Mouse (Mus musculus) ovary, postnatal 10 days (tissue): ENCODE measurements at regions not wholly inside any gene's neighbourhood (a gene's known extent, or its start where the extent isn't known, plus 50 kb on each side); places are given as distances from the start of the nearest gene placed in this dataset.

Experiments
- DNase-seq: peaks from one replicate; pipeline ENCODE4 v3.0.0; 2022; ENCODE audit warnings: low spot score

GRCm38 (mm10) chr7:118042914-118043313 lies 73.1 kb downstream of the Rps15a start:
- DNase-seq: no peak

DNA sequence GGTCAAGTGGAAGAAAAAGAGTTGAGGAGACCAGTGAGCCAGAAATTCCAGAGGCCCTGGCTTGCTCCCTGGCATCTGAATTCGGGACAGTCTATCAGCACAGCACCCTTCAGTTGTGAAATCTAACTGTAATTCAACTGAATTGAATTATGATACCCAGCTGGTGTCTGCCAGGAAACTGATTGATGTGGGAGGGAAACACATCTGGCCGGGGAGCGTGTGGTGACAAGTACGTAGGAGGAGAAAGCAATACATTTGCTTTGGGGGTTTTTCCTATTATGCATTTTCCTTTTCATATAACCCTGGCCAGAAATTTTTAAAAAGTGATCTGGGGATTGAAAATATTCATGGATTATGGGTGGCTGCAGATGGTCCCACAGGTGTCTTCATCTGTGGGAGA lies 76.1 kb downstream of the Rps15a start:
- no peak for DNase-seq

GRCm38 (mm10) chr7:118037062-118037461 lies 78.9 kb downstream of the Rps15a start:
- no peak for DNase-seq

GRCm38 (mm10) chr7:118026106-118026526 lies 89.9 kb downstream of the Rps15a start:
- DNase-seq: no peak

GRCm38 (mm10) chr7:118004620-118005019 lies 111.4 kb downstream of the Rps15a start:
- DNase-seq: no peak

GRCm38 (mm10) chr7:118001881-118002280 lies 114.1 kb downstream of the Rps15a start:
- DNase-seq: no peak

GRCm38 (mm10) chr7:118001121-118001520 lies 114.9 kb downstream of the Rps15a start:
- peak; percentile 21 for DNase-seq

DNA sequence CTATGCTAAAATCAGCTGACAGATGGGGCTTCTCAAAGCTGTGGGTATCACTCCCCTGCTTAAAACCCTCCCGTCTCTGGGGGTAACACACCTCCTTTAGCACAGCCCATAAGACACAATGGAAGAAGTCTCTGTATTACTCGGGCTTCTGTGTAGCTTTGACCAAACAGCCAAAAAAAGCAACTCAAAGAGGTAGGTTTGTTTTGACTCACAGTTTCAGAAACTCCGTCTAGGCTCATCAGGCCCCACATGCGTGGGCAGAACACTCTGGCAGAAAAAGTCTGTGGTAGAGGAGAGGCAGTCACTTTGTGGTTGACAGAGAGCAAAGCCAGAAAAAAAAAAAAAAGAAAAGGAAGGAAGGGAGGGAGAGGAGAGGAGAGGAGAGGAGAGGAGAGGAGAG lies 133.8 kb downstream of the Rps15a start:
- no peak for DNase-seq

- DNase-seq: no peak
These were observed 144.8 kb downstream of the Rps15a start for GRCm38 (mm10) chr7:117971176-117971575.

GRCm38 (mm10) chr7:117943435-117943834 lies 172.6 kb downstream of the Rps15a start:
- no peak for DNase-seq

DNA sequence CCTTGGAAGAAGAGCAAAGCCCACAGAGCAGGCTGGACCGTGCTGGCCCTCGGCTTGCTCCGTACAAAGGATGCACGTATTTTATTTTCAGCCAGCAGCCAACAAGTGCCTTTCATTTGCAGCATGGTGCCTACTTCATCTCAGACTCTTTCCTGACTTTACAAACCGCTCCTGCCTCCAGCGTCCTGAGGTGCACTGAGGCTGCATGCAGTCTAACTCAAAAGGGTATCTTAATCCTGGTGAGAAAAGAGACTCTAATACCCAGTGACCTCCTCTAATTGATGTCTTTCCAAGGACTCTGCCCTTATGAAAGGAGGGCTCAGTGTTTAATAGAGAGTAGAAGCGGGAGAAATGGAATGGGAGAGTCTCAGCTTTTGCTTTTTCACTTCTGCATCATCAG lies 176.4 kb downstream of the Rps15a start:
- DNase-seq: no peak

DNA sequence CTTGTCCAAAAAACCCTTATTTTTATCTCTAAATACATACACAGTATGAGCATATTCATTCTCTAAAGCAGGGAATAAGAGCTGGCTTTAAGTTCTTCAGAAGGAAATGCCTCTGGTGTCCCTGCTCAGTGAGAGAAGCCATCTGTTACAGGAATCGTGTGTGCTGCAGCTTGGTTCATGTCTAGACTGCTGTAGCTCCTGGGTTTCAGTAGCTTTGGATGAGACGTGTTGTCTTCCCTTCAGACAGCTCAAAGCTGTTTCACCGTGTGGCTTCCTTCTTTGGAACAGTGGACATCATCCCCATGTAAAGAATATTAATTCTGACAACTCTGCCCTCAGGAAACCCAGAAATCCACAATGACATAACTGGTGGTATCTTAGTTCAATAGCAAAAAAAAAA lies 181.1 kb downstream of the Rps15a start:
- no peak for DNase-seq

GRCm38 (mm10) chr7:117931234-117931895 lies 184.6 kb downstream of the Rps15a start:
- no peak for DNase-seq

DNA sequence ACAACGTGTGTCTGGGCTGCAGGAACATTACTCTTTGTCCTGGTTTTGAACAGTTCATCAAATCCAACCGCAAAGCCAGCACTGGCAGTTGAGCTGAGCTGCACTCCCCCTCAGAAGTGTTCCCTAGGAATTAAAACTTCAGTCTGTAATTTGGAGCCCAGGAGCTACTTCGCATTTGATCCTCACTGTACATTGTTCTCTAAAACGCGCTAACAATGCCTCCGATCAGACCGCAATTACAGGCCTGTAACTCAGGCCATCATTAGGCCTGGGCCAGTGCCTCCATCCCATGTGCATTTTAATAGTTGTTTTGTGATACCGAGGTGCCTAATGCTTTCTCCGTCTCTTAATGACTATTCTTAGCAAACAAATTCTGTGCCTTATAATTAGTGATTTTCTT lies 185.6 kb downstream of the Rps15a start:
- no peak for DNase-seq

DNA sequence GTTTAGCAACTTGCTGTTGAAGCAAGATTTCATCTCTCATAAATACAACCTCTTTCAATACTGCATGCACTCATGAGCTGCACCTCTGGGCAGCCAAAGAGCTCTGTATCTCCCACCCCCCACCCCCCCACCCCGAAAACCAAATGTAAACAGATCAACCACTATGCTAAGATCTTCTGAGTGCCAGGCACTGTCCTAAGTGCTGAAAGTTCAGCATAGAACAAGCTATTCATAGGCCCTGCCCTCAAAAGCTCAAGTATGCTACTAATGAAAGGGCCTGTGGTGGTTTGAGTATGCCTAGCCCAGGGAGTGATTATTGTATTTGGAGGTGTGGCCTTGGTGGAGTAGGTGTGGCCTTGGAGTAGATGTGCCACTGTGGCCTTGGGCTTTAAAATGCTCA lies 189.6 kb downstream of the Rps15a start:
- DNase-seq: no peak

DNA sequence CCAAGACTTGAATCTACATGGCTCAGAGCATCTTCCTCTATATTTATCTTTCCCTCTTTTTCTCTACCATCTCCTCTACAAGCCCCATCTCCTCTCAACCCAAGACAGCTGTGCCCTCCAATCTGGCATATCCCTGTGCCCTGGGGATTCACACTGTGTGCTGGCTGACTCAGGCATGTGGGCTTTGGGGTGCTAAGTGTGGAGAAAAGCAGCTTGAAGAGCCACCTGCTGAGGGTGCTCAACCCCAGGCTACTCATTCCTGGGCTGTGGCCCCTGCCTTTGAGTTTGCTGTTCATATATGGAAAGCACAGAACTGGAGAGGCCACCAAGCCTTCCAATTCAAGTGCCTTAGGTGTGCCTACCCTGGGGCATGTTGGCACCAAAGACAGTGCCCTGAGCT lies 193.7 kb downstream of the Rps15a start:
- no peak for DNase-seq

- no peak for DNase-seq
These were observed 197.6 kb downstream of the Rps15a start for GRCm38 (mm10) chr7:117918206-117918995.

- no peak for DNase-seq
These were observed 199.1 kb downstream of the Rps15a start for GRCm38 (mm10) chr7:117916915-117917314.

DNA sequence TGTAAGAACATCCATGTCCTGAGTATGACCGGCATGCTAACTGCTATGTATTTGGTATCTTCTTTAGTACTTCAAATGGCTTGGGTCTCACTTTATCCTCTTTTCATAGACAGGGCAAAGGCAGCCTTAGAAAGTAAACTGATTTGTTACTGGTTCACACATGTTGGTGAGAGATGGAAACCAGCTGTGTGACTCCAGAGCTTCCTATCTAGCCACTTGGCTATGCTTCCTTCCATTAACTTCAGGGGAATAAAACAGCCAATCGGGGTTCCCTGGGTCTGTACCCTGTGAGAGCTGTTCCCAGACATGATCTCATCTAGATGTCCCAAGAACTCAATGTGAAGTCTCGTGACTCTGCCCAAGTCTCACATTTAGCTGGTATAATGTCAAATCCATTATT lies 203.5 kb downstream of the Rps15a start:
- DNase-seq: no peak

GRCm38 (mm10) chr7:117911062-117911461 lies 204.9 kb downstream of the Rps15a start:
- no peak for DNase-seq

GRCm38 (mm10) chr7:117896528-117896927 lies 219.5 kb downstream of the Rps15a start:
- DNase-seq: peak; percentile 7

GRCm38 (mm10) chr7:117887288-117887687 lies 228.7 kb downstream of the Rps15a start:
- no peak for DNase-seq

GRCm38 (mm10) chr7:117882803-117883202 lies 233.2 kb downstream of the Rps15a start:
- DNase-seq: peak; percentile 48

DNA sequence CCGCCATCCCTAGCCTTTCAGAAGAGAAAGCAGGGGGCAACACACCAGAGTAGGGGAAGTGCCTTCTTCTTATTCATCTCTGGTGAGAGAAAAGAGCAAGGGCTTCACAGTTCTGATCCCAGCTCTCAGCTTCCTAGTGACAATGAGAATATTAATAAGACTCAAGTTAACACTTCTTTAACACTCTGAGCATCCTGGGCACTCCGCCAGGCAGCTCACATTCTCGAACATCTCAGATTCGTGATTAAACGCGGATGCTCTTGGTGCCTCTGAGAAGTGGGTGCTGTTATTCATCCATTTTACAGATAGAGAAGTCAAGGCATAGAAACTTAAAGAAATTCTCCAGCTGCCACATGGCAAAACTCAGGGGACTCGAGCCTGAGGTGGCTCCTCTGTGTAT lies 237.1 kb downstream of the Rps15a start:
- no peak for DNase-seq
